Mouse (Mus musculus): ENCODE results near the gene Cwc22. TPM values are rescaled to one million over a fixed set of nuclear protein-coding genes. Genes with fewer than 3 reads are reported as not detected.

Gene Cwc22
- total and polyA plus RNA-seq, 3 experiments: 2.1 to 15.5 (median 10.7) TPM

DNA sequence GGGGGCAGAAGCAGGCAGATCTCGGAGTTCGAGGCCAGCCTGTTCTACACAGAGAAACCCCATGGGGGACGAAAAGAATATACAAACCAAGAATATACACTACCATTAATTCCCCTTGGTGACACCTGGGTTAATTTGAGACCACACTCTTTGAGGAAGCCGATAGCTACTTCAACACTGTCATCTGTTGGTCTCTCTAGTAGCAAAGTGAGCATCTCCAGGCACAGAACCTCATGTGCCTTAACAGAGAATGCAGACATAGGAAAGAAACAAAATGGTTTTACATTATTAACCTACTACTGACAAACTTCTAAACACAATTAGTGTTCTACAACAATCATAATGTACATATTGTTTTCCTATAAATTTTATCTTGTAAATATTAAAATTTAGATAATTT is 24.9 kb downstream of the Cwc22 start:
- Histone ChIP-seq H3K4me3 (no peak overlapping the region), H3K4me1 (ENCODE audit: control insufficient read depth, insufficient read depth, low read length) (no peaks in the 10 kb centered on the region; the same call in 1 of the 2 replicates), H3K27ac (no peak overlapping the region), H3K36me3 (ENCODE audit: control insufficient read depth, insufficient read depth, low read length) (peaks cover 4% of the 10 kb centered on the region), H3K27me3 (ENCODE audit: control insufficient read depth, insufficient read depth, low read length) (no peaks in the 10 kb centered on the region), H3K9ac (ENCODE audit: low read depth, low read length) (no peak overlapping the region), H3K79me2 (replicated peaks; ENCODE audit: control insufficient read depth, insufficient read depth, low read length) (no peaks in the 10 kb centered on the region)
- intact Hi-C loops (cut with DNase I): loop anchor here (2.0 kb wide), 1 partner anchor 67 kb away; no protein-coding TSS in a partner anchor
- 95% methylated on average over 4 of the region's 4 CpGs for WGBS
- TF ChIP-seq EP300 (IDR thresholded peaks at IDR 0.05; ENCODE audit: insufficient read depth, low read depth, low read length): no peak
- no peak for TF ChIP-seq POLR2A (IDR thresholded peaks at IDR 0.05; ENCODE audit: insufficient read depth, low read depth, low read length)
- no peak for TF ChIP-seq CTCF (IDR thresholded peaks at IDR 0.05)
- no peak for DNase-seq

DNA sequence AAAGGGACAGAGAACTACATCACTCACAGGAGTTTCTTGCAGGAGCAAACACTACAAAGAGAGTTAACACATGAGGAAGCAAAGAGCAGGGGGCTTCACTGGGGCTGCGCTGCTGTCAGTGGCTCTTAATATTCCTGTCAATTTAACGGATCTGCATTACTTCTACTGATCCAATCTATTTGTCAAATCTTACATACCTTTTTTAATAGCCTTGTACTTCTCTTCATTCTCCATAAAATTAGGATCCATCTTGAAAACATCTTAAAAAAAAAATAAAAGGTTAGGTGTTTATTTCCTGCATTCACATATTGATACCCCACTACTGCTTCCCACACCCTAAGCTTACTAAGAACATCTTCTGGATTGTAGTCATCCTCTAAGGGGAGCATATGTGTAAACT is 25.6 kb downstream of the Cwc22 start:
- H3K9ac ChIP-seq (ENCODE audit: low read depth, low read length): no peak overlapping the region
- no peaks in the 10 kb centered on the region for H3K79me2 ChIP-seq (replicated peaks; ENCODE audit: control insufficient read depth, insufficient read depth, low read length)
- TF ChIP-seq POLR2A (IDR thresholded peaks at IDR 0.05; ENCODE audit: insufficient read depth, low read depth, low read length) (no peak), EP300 (IDR thresholded peaks at IDR 0.05; ENCODE audit: insufficient read depth, low read depth, low read length) (no peak), CTCF (IDR thresholded peaks at IDR 0.05) (no peak)
- no peak for DNase-seq
- 96% methylated on average over 2 of the region's 2 CpGs for WGBS
- no peaks in the 10 kb centered on the region for H3K36me3 ChIP-seq (ENCODE audit: control insufficient read depth, insufficient read depth, low read length)
- H3K4me3 ChIP-seq: no peak overlapping the region
- H3K27me3 ChIP-seq (ENCODE audit: control insufficient read depth, insufficient read depth, low read length): no peaks in the 10 kb centered on the region
- H3K4me1 ChIP-seq (ENCODE audit: control insufficient read depth, insufficient read depth, low read length): no peaks in the 10 kb centered on the region; the same call in 1 of the 2 replicates
- intact Hi-C loops (cut with DNase I): loop anchor here (2.0 kb wide), 1 partner anchor 66 kb away; no protein-coding TSS in a partner anchor
- no peak overlapping the region for H3K27ac ChIP-seq

DNA sequence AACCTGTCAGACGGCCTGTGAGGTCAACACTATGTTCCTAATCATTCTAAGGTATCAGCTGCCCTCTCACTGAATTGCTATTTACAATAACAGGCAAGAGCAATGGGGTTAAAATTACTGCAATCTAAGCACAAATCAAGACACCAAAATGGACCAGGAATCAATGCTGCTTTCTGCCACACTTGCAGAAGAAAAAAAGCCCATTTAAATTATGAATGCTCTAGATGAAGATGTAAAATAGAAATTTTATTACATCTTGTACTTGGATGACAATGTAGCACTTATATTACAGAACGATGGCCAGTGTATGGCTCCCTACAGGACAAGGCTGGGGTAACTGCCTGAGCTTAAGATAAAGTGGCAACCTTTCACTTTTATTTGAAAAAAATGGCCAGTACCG is 27.7 kb downstream of the Cwc22 start:
- no peak overlapping the region for H3K9ac ChIP-seq (ENCODE audit: low read depth, low read length)
- peaks cover 3% of the 10 kb centered on the region; the same call in 1 of the 2 replicates for H3K36me3 ChIP-seq (ENCODE audit: control insufficient read depth, insufficient read depth, low read length)
- H3K27ac ChIP-seq: no peak overlapping the region
- no peaks in the 10 kb centered on the region for H3K79me2 ChIP-seq (replicated peaks; ENCODE audit: control insufficient read depth, insufficient read depth, low read length)
- TF ChIP-seq EP300 (IDR thresholded peaks at IDR 0.05; ENCODE audit: insufficient read depth, low read depth, low read length) (no peak), POLR2A (IDR thresholded peaks at IDR 0.05; ENCODE audit: insufficient read depth, low read depth, low read length) (no peak), CTCF (IDR thresholded peaks at IDR 0.05) (no peak)
- intact Hi-C loops (cut with DNase I): no loop called here
- no peak for DNase-seq
- no peak overlapping the region for H3K4me3 ChIP-seq
- 89% methylated on average over 3 of the region's 3 CpGs for WGBS
- H3K4me1 ChIP-seq (ENCODE audit: control insufficient read depth, insufficient read depth, low read length): no peaks in the 10 kb centered on the region
- no peaks in the 10 kb centered on the region for H3K27me3 ChIP-seq (ENCODE audit: control insufficient read depth, insufficient read depth, low read length)

DNA sequence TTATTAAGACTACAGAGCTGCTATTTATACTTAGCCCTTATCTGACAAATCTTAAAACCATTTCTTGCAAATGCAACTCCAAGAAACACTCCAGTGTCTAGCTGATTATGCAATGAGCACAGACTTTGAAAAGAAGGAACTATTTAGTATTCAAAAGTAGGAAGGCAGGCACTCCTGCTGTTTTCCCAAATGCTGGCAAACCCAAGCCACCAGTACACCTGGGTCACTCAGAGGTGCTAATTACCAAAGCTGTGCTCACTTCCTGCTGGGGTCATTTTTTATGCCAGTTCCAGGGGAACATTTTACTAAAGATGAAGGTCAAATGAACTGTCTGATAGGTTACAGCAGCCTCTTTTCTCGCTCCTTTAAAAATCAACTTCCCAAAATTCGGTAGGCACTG is 28.2 kb downstream of the Cwc22 start:
- H3K27ac ChIP-seq: no peak overlapping the region
- 89% methylated on average over 2 of the region's 2 CpGs for WGBS
- H3K36me3 ChIP-seq (ENCODE audit: control insufficient read depth, insufficient read depth, low read length): peaks cover 3% of the 10 kb centered on the region; the same call in 1 of the 2 replicates
- no peaks in the 10 kb centered on the region for H3K4me1 ChIP-seq (ENCODE audit: control insufficient read depth, insufficient read depth, low read length)
- TF ChIP-seq POLR2A (IDR thresholded peaks at IDR 0.05; ENCODE audit: insufficient read depth, low read depth, low read length) (no peak), EP300 (IDR thresholded peaks at IDR 0.05; ENCODE audit: insufficient read depth, low read depth, low read length) (no peak), CTCF (IDR thresholded peaks at IDR 0.05) (no peak)
- no peaks in the 10 kb centered on the region for H3K27me3 ChIP-seq (ENCODE audit: control insufficient read depth, insufficient read depth, low read length)
- H3K79me2 ChIP-seq (replicated peaks; ENCODE audit: control insufficient read depth, insufficient read depth, low read length): no peaks in the 10 kb centered on the region
- H3K4me3 ChIP-seq: no peak overlapping the region
- H3K9ac ChIP-seq (ENCODE audit: low read depth, low read length): no peak overlapping the region
- intact Hi-C loops (cut with DNase I): no loop called here
- no peak for DNase-seq

DNA sequence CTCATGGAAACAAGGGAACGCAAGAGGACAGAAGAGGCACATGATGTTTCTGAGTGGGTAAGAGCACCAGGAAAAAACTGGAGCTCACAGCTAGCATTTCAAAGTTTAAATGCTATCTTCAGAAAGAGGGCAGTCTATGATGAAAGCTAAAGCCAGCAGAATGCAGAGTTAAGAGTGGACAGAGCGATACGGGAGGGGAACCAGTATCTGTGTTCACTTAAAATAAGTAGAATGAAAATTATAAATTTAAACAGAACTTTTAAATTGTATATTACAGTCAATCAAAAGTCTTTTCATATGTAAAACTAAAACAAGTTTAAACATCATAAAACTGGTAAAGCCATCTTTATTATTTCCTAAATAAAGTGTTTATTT is 28.8 kb downstream of the Cwc22 start:
- Histone ChIP-seq H3K36me3 (ENCODE audit: control insufficient read depth, insufficient read depth, low read length) (peaks cover 3% of the 10 kb centered on the region; the same call in 1 of the 2 replicates), H3K4me3 (no peak overlapping the region), H3K27ac (no peak overlapping the region), H3K27me3 (ENCODE audit: control insufficient read depth, insufficient read depth, low read length) (no peaks in the 10 kb centered on the region), H3K79me2 (replicated peaks; ENCODE audit: control insufficient read depth, insufficient read depth, low read length) (no peaks in the 10 kb centered on the region), H3K4me1 (ENCODE audit: control insufficient read depth, insufficient read depth, low read length) (no peaks in the 10 kb centered on the region), H3K9ac (ENCODE audit: low read depth, low read length) (no peak overlapping the region)
- intact Hi-C loops (cut with DNase I): no loop called here
- 93% methylated on average over 3 of the region's 3 CpGs for WGBS
- DNase-seq: no peak
- TF ChIP-seq CTCF (IDR thresholded peaks at IDR 0.05): no peak
- no peak for TF ChIP-seq POLR2A (IDR thresholded peaks at IDR 0.05; ENCODE audit: insufficient read depth, low read depth, low read length)
- no peak for TF ChIP-seq EP300 (IDR thresholded peaks at IDR 0.05; ENCODE audit: insufficient read depth, low read depth, low read length)

DNA sequence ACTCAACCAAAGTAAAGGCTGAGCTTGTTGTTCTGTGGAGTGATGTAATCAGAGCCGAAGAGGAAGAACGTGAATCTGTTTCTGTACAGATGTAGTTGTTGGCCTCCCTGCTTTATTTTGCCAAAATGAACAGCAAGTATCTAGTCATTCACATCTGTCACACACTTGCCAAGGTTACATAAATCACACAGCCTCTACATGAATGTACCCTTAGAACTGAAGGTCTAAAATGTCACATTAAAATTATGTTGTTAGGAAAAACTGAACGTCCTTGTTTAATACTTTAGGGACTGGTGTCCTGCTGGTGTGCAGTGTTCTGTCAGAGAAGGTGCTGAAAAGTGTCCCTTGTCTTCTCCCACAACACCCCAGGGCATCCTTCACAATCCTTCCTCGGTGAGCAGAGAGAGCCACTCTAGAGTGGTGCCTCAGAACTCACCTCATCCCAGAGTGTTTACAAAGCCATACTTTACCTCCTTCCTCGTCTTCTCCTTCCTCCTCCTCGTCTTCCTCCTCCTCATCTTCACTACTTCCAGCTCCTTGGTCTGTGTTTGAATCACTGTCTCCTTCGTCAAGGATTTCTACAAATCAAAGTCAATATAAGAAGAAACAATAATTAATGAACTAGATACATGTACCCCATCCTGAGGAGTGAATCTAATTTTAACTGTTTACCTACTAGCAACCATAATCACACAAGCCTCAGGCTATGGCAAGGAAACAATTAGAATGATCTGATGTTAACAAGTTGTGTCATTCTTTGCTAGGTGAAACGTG is 29.4 kb downstream of the Cwc22 start:
- peaks cover 3% of the 10 kb centered on the region; the same call in 1 of the 2 replicates for H3K36me3 ChIP-seq (ENCODE audit: control insufficient read depth, insufficient read depth, low read length)
- intact Hi-C loops (cut with DNase I): no loop called here
- H3K9ac ChIP-seq (ENCODE audit: low read depth, low read length): no peak overlapping the region
- no peak overlapping the region for H3K4me3 ChIP-seq
- no peaks in the 10 kb centered on the region for H3K79me2 ChIP-seq (replicated peaks; ENCODE audit: control insufficient read depth, insufficient read depth, low read length)
- TF ChIP-seq CTCF (IDR thresholded peaks at IDR 0.05): no peak
- TF ChIP-seq POLR2A (IDR thresholded peaks at IDR 0.05; ENCODE audit: insufficient read depth, low read depth, low read length): no peak
- no peak for TF ChIP-seq EP300 (IDR thresholded peaks at IDR 0.05; ENCODE audit: insufficient read depth, low read depth, low read length)
- no peaks in the 10 kb centered on the region for H3K4me1 ChIP-seq (ENCODE audit: control insufficient read depth, insufficient read depth, low read length)
- no peaks in the 10 kb centered on the region for H3K27me3 ChIP-seq (ENCODE audit: control insufficient read depth, insufficient read depth, low read length)
- no peak for DNase-seq
- whole genome bisulfite sequencing: 85% methylated on average over 8 of the region's 8 CpGs
- no peak overlapping the region for H3K27ac ChIP-seq

Measured in heart, adult 2 months (tissue).